Mouse (Mus musculus) limb, embryonic 15.5 days (tissue): ENCODE results near the gene Gm13691. TPM values are rescaled to one million over a fixed set of nuclear protein-coding genes. Genes with fewer than 3 reads are reported as not detected.
"Not testable (repeated sequence)": the region's sequence is repeated elsewhere in the genome, so short reads cannot be mapped to it uniquely, and the experiment has no call there.

ENCODE experiments used
- ATAC-seq: fragments of 200-750 bp; cut with Nextera tagmentation; 2 replicates; pipeline ENCODE4 v1.8.0; 2017; ENCODE audit warnings: low read depth, moderate TSS enrichment; ENCODE audit not compliant: insufficient number of reproducible peaks, low FRiP score, low TSS enrichment
- H3K27ac ChIP-seq: fragments of 300-500 bp; sonication (generic); 2 replicates; pipeline ENCODE4 v1.5.1; 2015; ENCODE audit warnings: moderate library complexity, mild to moderate bottlenecking, inconsistent platforms
- H3K27me3 ChIP-seq: fragments of 300-500 bp; sonication (generic); 2 replicates; pipeline ENCODE4 v1.6.1; 2015; ENCODE audit warnings: inconsistent platforms
- H3K36me3 ChIP-seq: fragments of 300-500 bp; sonication (generic); 2 replicates; pipeline ENCODE4 v1.6.1; 2015; ENCODE audit warnings: inconsistent platforms
- H3K4me1 ChIP-seq: fragments of 300-500 bp; sonication (generic); 2 replicates; pipeline ENCODE4 v1.6.1; 2015; ENCODE audit warnings: inconsistent platforms
- H3K4me2 ChIP-seq: fragments of 300-500 bp; sonication (generic); 2 replicates; pipeline ENCODE4 v1.6.1; 2015; ENCODE audit warnings: mild to moderate bottlenecking, inconsistent platforms
- H3K4me3 ChIP-seq: fragments of 300-500 bp; sonication (generic); 2 replicates; pipeline ENCODE4 v1.5.1; 2015; ENCODE audit warnings: mild to moderate bottlenecking, inconsistent platforms
- H3K9ac ChIP-seq: fragments of 300-500 bp; sonication (generic); 2 replicates; pipeline ENCODE4 v1.6.1; 2015; ENCODE audit warnings: inconsistent platforms
- H3K9me3 ChIP-seq: fragments of 300-500 bp; sonication (generic); 2 replicates; pipeline ENCODE4 v1.6.1; 2016; ENCODE audit warnings: inconsistent platforms
- WGBS: fragments of 180-500 bp; shearing (Covaris S2); methylation state at CpG from one replicate; pipeline ENCODE4 v1.1.7; 2015; 5-methylcytosine and 5-hydroxymethylcytosine counted together
- polyA plus RNA-seq: library from polyadenylated mRNA; unstranded; fragments of >200 nt; fragmentation: Nextera tagmentation; extraction: Ambion mirVana; gene quantifications from 2 replicates; pipeline ENCODE4 v1.2.1, GENCODE M21; 2015

Gm13691 gene
- polyA plus RNA-seq, 1 experiment from 2014 or later, result not detected

- WGBS, result 91% methylated on average over 1 of the region's 1 CpGs
- H3K4me3 ChIP-seq, H3K9ac ChIP-seq, H3K4me1 ChIP-seq, H3K36me3 ChIP-seq, ATAC-seq, H3K27me3 ChIP-seq, H3K27ac ChIP-seq, H3K4me2 ChIP-seq, H3K9me3 ChIP-seq: not testable (repeated sequence)
These were observed 47.6 kb downstream of the Gm13691 start for GRCm38 (mm10) chr2:84037943-84038342.

GRCm38 (mm10) chr2:84039277-84039676, 48.9 kb downstream of the Gm13691 start:
- ATAC-seq, result no peak

More at GRCm38 (mm10) chr2:84039277-84039676, 48.9 kb downstream of the Gm13691 start:
- Histone ChIP-seq H3K4me3 (no peak overlapping the region), H3K36me3 (no peaks in the 10 kb centered on the region), H3K27ac (no peak overlapping the region), H3K4me1 (no peaks in the 10 kb centered on the region), H3K27me3 (no peaks in the 10 kb centered on the region), H3K9ac (no peak overlapping the region), H3K4me2 (no peak overlapping the region), H3K9me3 (no peaks in the 10 kb centered on the region)
- 53% methylated on average over 6 of the region's 6 CpGs for WGBS

Other genes with a start within 250 kb of the Gm13691 start
- gene Fam171b, start 177.9 kb upstream of the Gm13691 start, polyA plus RNA-seq, result 12.1 and 13.3 TPM in 2 replicates
- gene Zswim2, start 49.3 kb upstream of the Gm13691 start, polyA plus RNA-seq, result not detected in 2 replicates
- gene Gm13698, start 34.9 kb upstream of the Gm13691 start, polyA plus RNA-seq, result not detected in 2 replicates
- gene Gm13693, start 29.1 kb upstream of the Gm13691 start, polyA plus RNA-seq, result not detected in 2 replicates
- not detected in 2 replicates for gene Gm13695, start 23.2 kb upstream of the Gm13691 start, polyA plus RNA-seq
- gene Gm13696, start 17.4 kb upstream of the Gm13691 start, polyA plus RNA-seq, result not detected in 2 replicates
- gene Gm13694, start 11.6 kb upstream of the Gm13691 start, polyA plus RNA-seq, result not detected in 2 replicates
- not detected in 2 replicates for gene Gm13697, start 5.8 kb upstream of the Gm13691 start, polyA plus RNA-seq